Comparison of ENCODE assay signal across 8 mouse cellular contexts in the genomic region with DNA sequence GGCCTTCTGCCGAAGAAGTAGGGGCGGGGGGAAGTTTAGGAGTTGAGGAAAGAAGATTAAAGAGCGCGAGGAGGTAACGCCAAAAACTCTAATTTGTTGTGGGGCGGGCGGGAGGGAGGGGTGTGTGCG. TPM values are rescaled to one million over a fixed set of nuclear protein-coding genes. Genes with fewer than 3 reads are reported as not detected.
DNase-seq lines count a peak whose midpoint lies in the region; ATAC-seq and TF ChIP-seq lines count a peak whose summit lies in the region.

Gene Zbtb20 (plus strand): TSS at position 30 of the 129 bp plus-strand sequence.

- no peaks in the 10 kb centered on the region for H3K9me3 ChIP-seq in kidney, postnatal 0 days (replicated peaks; ENCODE audit: low read length)
- H3K9me3 ChIP-seq in midbrain, postnatal 0 days (ENCODE audit: low read length) = no peaks in the 10 kb centered on the region

- peak within 1 kb of the TSS; percentile 99 for H3K27ac ChIP-seq in kidney, postnatal 0 days
- peak within 1 kb of the TSS; percentile 96 for H3K27ac ChIP-seq in midbrain, postnatal 0 days (ENCODE audit: low read depth, low read length)

- H3K9ac ChIP-seq in kidney, postnatal 0 days (ENCODE audit: low read depth, low read length) = peak within 1 kb of the TSS; percentile 89
- peak within 1 kb of the TSS; percentile 78 for H3K9ac ChIP-seq in midbrain, postnatal 0 days (replicated peaks; ENCODE audit: low read length, poor library complexity, severe bottlenecking)

- peak within 1 kb of the TSS; percentile 78 for H3K4me2 ChIP-seq in kidney, postnatal 0 days (ENCODE audit: low read length)
- peak within 1 kb of the TSS; percentile 79 for H3K4me2 ChIP-seq in midbrain, postnatal 0 days (ENCODE audit: low read depth, low read length, poor library complexity, severe bottlenecking)

- no peak for DNase-seq in kidney, postnatal 0 days (ENCODE audit: low spot score)
- DNase-seq in kidney, adult 18-20 months = no peak
- DNase-seq in adrenal gland, postnatal 25 days = no peak
- no peak for DNase-seq in gastrocnemius, postnatal 36 days
- DNase-seq in layer of hippocampus, postnatal 10 days (ENCODE audit: low spot score in 2 of 2) = no peak
- DNase-seq in midbrain, postnatal 0 days (ENCODE audit: low spot score) = no peak
- no peak for DNase-seq in cerebellum, postnatal 10 days
- no peak for DNase-seq in right cerebral cortex, postnatal 4 days

- TF ChIP-seq CTCF in kidney, postnatal 0 days (IDR thresholded peaks at IDR 0.05; ENCODE audit: low read depth) = no peak
- TF ChIP-seq CTCF in midbrain, postnatal 0 days (IDR thresholded peaks at IDR 0.05) = no peak

- peak within 1 kb of the TSS; percentile 71 for H3K4me3 ChIP-seq in kidney, postnatal 0 days (replicated peaks; ENCODE audit: low read depth, low read length)
- peak within 1 kb of the TSS; percentile 90 for H3K4me3 ChIP-seq in midbrain, postnatal 0 days (ENCODE audit: low read depth, low read length)

- intact Hi-C loops in gastrocnemius, postnatal 36 days (cut with DNase I) = loop anchor here (10.0 kb wide), 1 partner anchor 699 kb away; no protein-coding TSS in a partner anchor

- no peaks in the 10 kb centered on the region for H3K36me3 ChIP-seq in kidney, postnatal 0 days (ENCODE audit: insufficient read depth, low read length)
- no peaks in the 10 kb centered on the region for H3K36me3 ChIP-seq in midbrain, postnatal 0 days (ENCODE audit: insufficient read depth, low read length)

- no peaks in the 10 kb centered on the region for H3K27me3 ChIP-seq in kidney, postnatal 0 days (ENCODE audit: insufficient read depth, low read length)
- no peaks in the 10 kb centered on the region for H3K27me3 ChIP-seq in midbrain, postnatal 0 days (ENCODE audit: insufficient read depth, low read length)

- no peaks in the 10 kb centered on the region; the same call in 1 of the 2 replicates for H3K4me1 ChIP-seq in kidney, postnatal 0 days (replicated peaks; ENCODE audit: insufficient read depth, low read length)
- H3K4me1 ChIP-seq in midbrain, postnatal 0 days (ENCODE audit: insufficient read depth, low read length) = no peaks in the 10 kb centered on the region

- 2% methylated on average over 8 of the region's 8 CpGs for WGBS in kidney, postnatal 0 days
- WGBS in midbrain, postnatal 0 days = 0% methylated on average over 4 of the region's 8 CpGs

- ATAC-seq in kidney, postnatal 0 days (replicated peaks; ENCODE audit: low FRiP score, low read depth) = no peak
- ATAC-seq in midbrain, postnatal 0 days (ENCODE audit: low FRiP score) = no peak

RNA-seq across cellular contexts. Expression of gene Zbtb20, which starts in this region (rescaled TPM):
- 36.8 and 43.9 TPM in 2 replicates for polyA plus RNA-seq in kidney, postnatal 0 days (2015; fragmentation: Nextera tagmentation; extraction: Ambion mirVana)
- total RNA-seq in adrenal gland, postnatal 25 days (2021) = 133 and 178 TPM in 2 replicates
- 10 to 100 TPM; 88.0 to 95.5 TPM for total RNA-seq in gastrocnemius, postnatal 36 days (2021)
- total RNA-seq in layer of hippocampus, postnatal 10 days (2021) = 100 to 1,000 TPM; 310 to 333 TPM
- total RNA-seq in midbrain, postnatal 0 days (2014; rRNA removed) = 25.2 and 31.3 TPM in 2 replicates
- 29.4 and 38.0 TPM in 2 replicates for polyA plus RNA-seq in midbrain, postnatal 0 days (2015; fragmentation: Nextera tagmentation; extraction: Ambion mirVana)
